Mouse (Mus musculus) megakaryocyte, adult 5-6 weeks (primary cell): ENCODE results near the gene Adi1. TPM values are rescaled to one million over a fixed set of nuclear protein-coding genes. Genes with fewer than 3 reads are reported as not detected.
A peak's percentile ranks its signal among the peaks of the same experiment; 100 is the strongest.

Experiments used
- ATAC-seq: 2 replicates; pipeline ENCODE4 v1.8.0; 2016; ENCODE audit warnings: mild to moderate bottlenecking, inconsistent platforms; ENCODE audit not compliant: poor library complexity, severe bottlenecking
- total RNA-seq, 2 experiments: library from RNA; stranded (forward) in 1 of 2; stranded (reverse) in 1 of 2; fragments of 153-499, 151-499 nt in 1 of 2; fragments of 221-1000, 200-1000 nt in 1 of 2; gene quantifications; 2 replicates each; pipeline versions ENCODE4 v1.2.3 to v1.2.4; 2015 to 2017

Adi1 gene
- total RNA-seq, 2 experiments from 2014 or later: 7.6 to 32.0 TPM

DNA sequence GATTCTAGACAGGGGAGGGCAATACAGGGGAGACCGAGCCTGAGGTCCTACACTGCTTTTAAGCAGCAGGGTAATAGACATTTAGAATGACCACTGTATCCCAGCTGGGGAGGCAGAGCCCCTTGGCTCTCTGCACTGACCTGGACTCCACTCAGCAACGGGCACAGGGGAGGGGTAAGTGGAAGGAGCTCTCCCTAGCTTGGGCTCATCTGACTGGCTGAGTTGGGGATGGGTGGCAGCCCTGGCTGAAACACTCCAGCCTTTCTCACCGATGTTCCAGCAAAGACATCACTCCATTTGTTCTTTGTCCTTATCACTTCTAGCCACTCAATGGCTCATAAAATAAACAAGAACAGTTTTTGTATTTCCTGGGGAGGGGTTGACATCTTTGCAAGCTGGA, 18.7 kb downstream of the Adi1 start:
- ATAC-seq: no peak

- ATAC-seq: no peak
Observed at GRCm38 (mm10) chr12:28694231-28694630, 19.2 kb downstream of the Adi1 start.

GRCm38 (mm10) chr12:28694776-28695175, 19.7 kb downstream of the Adi1 start:
- ATAC-seq: no peak

GRCm38 (mm10) chr12:28697821-28698595, 23.0 kb downstream of the Adi1 start:
- ATAC-seq: peak; percentile 36; the same call in 1 of the 2 replicates

GRCm38 (mm10) chr12:28699086-28699485, 24.1 kb downstream of the Adi1 start:
- ATAC-seq: no peak

GRCm38 (mm10) chr12:28699656-28700055, 24.6 kb downstream of the Adi1 start:
- peak; percentile 69 for ATAC-seq

DNA sequence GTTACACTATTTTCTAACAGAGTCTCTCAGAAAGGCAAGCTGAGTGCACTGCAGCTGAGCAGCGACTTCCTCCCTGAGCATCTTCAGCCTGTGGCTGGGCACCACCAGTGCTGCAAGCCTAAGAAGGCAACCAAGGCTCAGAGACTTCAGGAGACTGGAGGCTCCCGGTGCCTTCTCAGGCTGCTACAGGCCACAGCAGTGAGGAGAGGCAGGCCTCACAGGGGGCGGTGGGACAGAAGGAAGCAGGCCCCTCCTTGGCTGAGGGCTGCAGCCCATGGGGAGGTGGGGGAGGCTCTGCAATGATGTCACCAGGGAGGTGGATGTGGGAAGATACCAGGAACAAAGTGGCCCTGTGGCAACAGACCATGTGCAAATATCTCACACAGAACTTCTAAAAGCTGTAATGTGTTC, 25.1 kb downstream of the Adi1 start:
- ATAC-seq: no peak

DNA sequence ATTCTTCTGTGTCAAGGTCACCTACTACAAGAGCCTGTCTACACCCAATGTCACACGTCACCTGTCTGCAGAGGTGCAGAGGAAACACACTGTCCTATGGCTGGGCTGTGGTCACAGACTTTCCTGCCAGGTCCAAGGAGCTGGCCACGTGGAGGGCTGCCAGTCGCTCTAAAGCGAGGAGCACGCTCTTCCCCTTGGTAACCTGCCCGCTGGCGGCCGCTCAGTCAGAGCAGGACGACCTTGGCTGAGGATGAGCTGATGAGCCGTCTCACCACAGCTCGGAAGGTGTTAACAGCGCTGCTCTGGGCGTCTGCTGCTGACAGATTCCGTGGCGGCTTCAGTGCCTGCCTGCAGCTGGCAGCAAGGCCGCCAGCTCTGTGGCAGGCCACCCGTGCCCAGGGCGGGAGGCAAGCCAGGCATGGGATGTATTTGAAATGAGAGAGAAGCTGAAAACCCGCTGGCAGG, 25.6 kb downstream of the Adi1 start:
- ATAC-seq: no peak

DNA sequence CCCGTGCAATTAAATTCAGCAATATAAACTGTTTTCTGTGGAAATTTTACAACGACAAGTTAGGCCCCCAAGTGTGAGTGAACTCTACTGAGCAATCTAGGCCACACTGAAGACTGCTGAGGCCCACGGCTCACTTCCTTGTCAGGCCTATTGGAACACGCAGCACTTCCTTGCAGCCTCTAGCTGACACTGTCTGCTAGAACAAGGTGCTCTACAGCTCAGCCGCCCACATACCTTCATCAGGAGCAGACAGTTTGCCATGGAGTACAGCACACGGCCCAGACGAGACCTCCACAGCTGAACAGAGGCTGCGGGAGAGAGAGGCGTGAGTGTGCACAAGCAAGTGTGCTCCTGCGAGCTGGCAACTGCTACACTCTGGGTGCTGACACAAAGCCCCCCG, 26.3 kb downstream of the Adi1 start:
- no peak for ATAC-seq

GRCm38 (mm10) chr12:28704381-28704780, 29.4 kb downstream of the Adi1 start:
- no peak for ATAC-seq

DNA sequence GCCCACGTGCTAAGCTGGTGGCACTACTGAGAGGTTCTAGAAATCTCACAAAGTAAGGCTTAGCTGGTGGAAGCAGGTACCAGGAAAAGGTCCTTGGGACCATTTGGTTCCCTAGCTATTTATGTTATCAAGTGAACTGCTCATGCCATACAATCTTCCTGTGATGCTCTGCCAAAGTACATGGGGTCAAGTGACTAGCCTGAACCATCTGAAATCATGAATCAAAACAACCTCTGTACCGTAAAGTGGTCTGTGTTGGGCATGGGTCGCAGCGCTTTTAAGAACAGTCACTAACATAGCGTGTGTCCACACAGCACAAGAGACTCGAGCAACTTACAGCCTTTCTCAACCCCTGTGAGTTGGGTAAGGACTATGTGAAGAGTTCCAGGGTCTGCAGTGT, 30.2 kb downstream of the Adi1 start:
- ATAC-seq: no peak

- ATAC-seq: no peak
Observed at GRCm38 (mm10) chr12:28708154-28708553, 33.1 kb downstream of the Adi1 start.

GRCm38 (mm10) chr12:28710566-28711185, 35.6 kb downstream of the Adi1 start:
- ATAC-seq: no peak

GRCm38 (mm10) chr12:28714822-28715632, 40.0 kb downstream of the Adi1 start:
- no peak for ATAC-seq

GRCm38 (mm10) chr12:28717066-28717465, 42.0 kb downstream of the Adi1 start:
- ATAC-seq: no peak

- no peak for ATAC-seq
Observed at GRCm38 (mm10) chr12:28718106-28718505, 43.1 kb downstream of the Adi1 start.

- ATAC-seq: no peak
Observed at GRCm38 (mm10) chr12:28724366-28724765, 49.3 kb downstream of the Adi1 start.

- no peak for ATAC-seq
Observed at GRCm38 (mm10) chr12:28726204-28726603, 51.2 kb downstream of the Adi1 start.

DNA sequence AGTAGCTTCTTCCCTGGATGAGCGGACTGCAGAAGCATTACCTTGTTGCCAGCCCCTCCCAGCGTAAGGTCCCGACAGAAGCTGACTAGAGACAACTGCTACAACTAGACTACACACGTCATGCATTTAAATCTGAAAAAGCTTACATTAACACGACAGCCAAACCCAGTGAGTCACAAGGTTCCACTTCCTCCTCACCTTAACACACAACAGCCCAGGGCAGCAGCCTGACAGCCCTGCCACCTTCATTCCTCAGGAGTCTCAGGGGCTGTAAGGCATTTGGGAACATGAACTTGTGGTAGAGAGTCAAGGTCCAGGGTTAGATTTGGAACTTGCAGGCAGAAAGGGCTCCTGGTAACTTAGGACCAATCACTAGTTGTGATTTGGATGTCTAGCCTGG, 52.0 kb downstream of the Adi1 start:
- peak; percentile 77 for ATAC-seq
